Comparison of ENCODE assay signal across 16 mouse cellular contexts in genomic region chr3:109585946-109586345, GRCm38 (mm10).
"Had no signal": no experiment of that assay in that cellular context is flagged by ENCODE, and none has a peak within 500 bp of the region (broad histone marks: within the 10 kb centered on the region; RNA-seq: fewer than 3 reads in every experiment).

No protein-coding gene starts in this region.

- H3K27ac ChIP-seq: lung, embryonic 15.5 days; macrophage; midbrain, embryonic 13.5 days; midbrain, embryonic 15.5 days; neural tube, embryonic 12.5 days; stomach, embryonic 15.5 days; stomach, postnatal 0 days had no signal

- H3K4me3 ChIP-seq: lung, embryonic 15.5 days; megakaryocyte, embryonic 14.5 days; midbrain, embryonic 13.5 days; midbrain, embryonic 15.5 days; neural tube, embryonic 12.5 days; stomach, embryonic 15.5 days had no signal

- H3K36me3 ChIP-seq: lung, embryonic 15.5 days; midbrain, embryonic 13.5 days; midbrain, embryonic 15.5 days; neural tube, embryonic 12.5 days; stomach, embryonic 15.5 days had no signal

- DNase-seq: liver, postnatal 0 days; lung, adult 2 months; lung, postnatal 14 days; lung, postnatal 36 days; right cerebral cortex, postnatal 14 days; thymus, adult 2 months; thymus, postnatal 25 days; thymus, postnatal 4 days had no signal

- H3K27me3 ChIP-seq: lung, embryonic 15.5 days; megakaryocyte, embryonic 14.5 days; midbrain, embryonic 13.5 days; midbrain, embryonic 15.5 days; neural tube, embryonic 12.5 days; stomach, embryonic 15.5 days had no signal

- H3K4me1 ChIP-seq: lung, embryonic 15.5 days; megakaryocyte, embryonic 14.5 days; midbrain, embryonic 13.5 days; midbrain, embryonic 15.5 days; neural tube, embryonic 12.5 days; stomach, embryonic 15.5 days had no signal
